Mouse (Mus musculus): Measurements from ENCODE around the gene Plod3.
"Not testable (repeated sequence)": the region's sequence is repeated elsewhere in the genome, so short reads cannot be mapped to it uniquely, and the experiment has no call there.

The Plod3 gene

DNA sequence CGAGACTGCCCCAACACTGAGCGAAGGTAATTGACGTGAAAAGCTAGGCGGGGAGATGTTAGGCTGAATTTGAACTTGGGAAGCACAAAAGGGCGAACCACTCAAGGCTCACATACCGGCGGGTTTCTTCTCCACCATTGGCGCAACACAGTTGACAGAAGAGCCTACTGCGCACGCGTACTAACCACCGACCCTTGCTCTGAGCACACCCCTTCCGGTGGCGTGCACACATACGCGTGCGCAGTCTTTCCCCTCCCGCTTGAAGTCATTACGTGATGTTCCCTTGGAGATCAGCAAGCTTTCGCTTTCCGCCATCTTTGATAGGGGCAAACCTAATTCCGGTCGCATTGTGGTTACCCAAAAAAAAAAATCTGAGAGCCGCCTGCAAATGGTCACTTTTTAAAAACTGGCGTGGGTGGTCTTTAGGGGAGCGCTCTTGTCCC is at the start of gene Plod3:
Gene Plod3 (plus strand): TSS at position 325 of the 443 bp plus-strand sequence.
- Histone ChIP-seq H3K4me1 (replicated peaks; ENCODE audit: low read depth, low read length) (peaks cover 63% of the 10 kb centered on the region), H3K9me3 (ENCODE audit: low read length) (no peaks in the 10 kb centered on the region), H3K4me3 (replicated peaks; ENCODE audit: low read length) (peak within 1 kb of the TSS; percentile 96), H3K27me3 (ENCODE audit: insufficient read depth, low read length) (no peaks in the 10 kb centered on the region), H3K36me3 (ENCODE audit: insufficient read depth, low read length) (peaks cover 74% of the 10 kb centered on the region)
- TF ChIP-seq CTCF (conservative IDR thresholded peaks at IDR 0.05; ENCODE audit: low read length) (no peak), NANOG (IDR thresholded peaks at IDR 0.05; ENCODE audit: borderline replicate concordance, low read length) (no peak)

DNA sequence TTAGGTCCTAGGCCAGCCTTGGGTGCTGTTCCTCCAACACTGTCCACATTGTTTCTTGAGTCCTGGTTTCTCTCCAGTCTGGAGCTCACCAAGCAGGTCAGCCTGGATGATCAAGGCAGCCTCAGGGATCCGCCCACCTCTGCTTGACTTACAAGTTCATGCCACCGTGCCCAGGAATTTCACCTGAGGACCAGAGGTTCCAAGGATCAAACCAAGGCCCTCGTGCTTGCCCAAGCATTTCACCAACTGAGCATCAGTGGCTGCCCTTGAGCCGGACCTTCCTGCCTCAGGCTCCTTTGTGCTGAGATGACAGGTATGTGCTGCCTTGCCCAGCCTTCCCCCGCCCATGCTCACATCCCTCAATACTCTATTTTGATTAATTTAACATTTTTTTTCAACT is 49.2 kb upstream of the Plod3 start:
- Histone ChIP-seq H3K4me3 (replicated peaks; ENCODE audit: low read length) (no peak overlapping the region), H3K27me3 (ENCODE audit: insufficient read depth, low read length) (no peaks in the 10 kb centered on the region), H3K4me1 (replicated peaks; ENCODE audit: low read depth, low read length) (peaks cover 58% of the 10 kb centered on the region), H3K9me3 (ENCODE audit: low read length) (peaks cover 20% of the 10 kb centered on the region), H3K36me3 (ENCODE audit: insufficient read depth, low read length) (peaks cover 56% of the 10 kb centered on the region)
- TF ChIP-seq NANOG (IDR thresholded peaks at IDR 0.05; ENCODE audit: borderline replicate concordance, low read length) (no peak), POU5F1 (IDR thresholded peaks at IDR 0.05; ENCODE audit: borderline replicate concordance, low read length) (no peak), CTCF (conservative IDR thresholded peaks at IDR 0.05; ENCODE audit: low read length) (no peak)

DNA sequence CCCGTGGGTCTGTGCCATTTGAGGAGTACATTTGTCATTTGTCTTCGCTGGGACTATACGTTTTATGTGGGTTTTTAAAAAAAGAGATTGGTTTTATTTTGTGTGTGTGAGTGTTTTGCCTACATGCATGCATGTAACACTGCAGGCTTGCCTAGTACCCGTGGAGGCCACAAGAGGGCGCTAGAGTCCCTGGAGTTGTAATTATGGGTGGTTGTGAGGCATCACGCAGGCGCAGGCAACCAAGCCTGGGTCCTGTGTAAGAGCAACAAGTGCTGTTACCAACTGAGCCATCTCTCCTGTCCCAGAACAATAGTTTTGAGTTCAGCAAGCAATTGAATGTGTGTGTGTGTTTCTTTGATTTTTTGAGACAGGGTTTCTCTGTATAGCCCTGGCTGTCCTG is 47.5 kb upstream of the Plod3 start:
- Histone ChIP-seq H3K4me3 (replicated peaks; ENCODE audit: low read length) (no peak overlapping the region), H3K27me3 (ENCODE audit: insufficient read depth, low read length) (no peaks in the 10 kb centered on the region), H3K4me1 (replicated peaks; ENCODE audit: low read depth, low read length) (peaks cover 57% of the 10 kb centered on the region), H3K36me3 (ENCODE audit: insufficient read depth, low read length) (peaks cover 56% of the 10 kb centered on the region), H3K9me3 (ENCODE audit: low read length) (peaks cover 24% of the 10 kb centered on the region)
- no peak for TF ChIP-seq NANOG (IDR thresholded peaks at IDR 0.05; ENCODE audit: borderline replicate concordance, low read length)
- TF ChIP-seq CTCF (conservative IDR thresholded peaks at IDR 0.05; ENCODE audit: low read length): peak; percentile 88
- TF ChIP-seq POU5F1 (IDR thresholded peaks at IDR 0.05; ENCODE audit: borderline replicate concordance, low read length): no peak

DNA sequence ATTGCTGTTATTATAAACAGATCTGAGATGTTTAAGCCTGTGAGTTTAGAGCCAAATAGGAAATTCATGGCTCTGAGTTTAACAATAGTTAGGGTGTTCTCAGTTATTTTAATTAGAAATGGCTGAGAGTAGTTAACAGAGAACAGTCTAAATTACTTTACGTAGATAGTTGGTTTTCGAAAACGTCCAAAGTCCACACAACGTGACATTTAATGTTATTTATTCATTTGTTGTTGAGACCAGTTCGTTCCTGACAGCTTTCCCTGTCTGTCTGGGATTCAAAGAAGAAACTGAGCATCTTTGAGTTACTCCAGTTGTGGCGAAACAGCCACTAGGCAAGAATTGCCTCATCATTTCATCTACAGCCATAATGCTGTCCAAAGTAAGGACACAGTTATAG is 46.8 kb upstream of the Plod3 start:
- Histone ChIP-seq H3K9me3 (ENCODE audit: low read length) (peaks cover 24% of the 10 kb centered on the region), H3K36me3 (ENCODE audit: insufficient read depth, low read length) (peaks cover 58% of the 10 kb centered on the region), H3K4me1 (replicated peaks; ENCODE audit: low read depth, low read length) (peaks cover 57% of the 10 kb centered on the region)
- not testable (repeated sequence) for H3K4me3 ChIP-seq (replicated peaks; ENCODE audit: low read length); H3K27me3 ChIP-seq (ENCODE audit: insufficient read depth, low read length)

DNA sequence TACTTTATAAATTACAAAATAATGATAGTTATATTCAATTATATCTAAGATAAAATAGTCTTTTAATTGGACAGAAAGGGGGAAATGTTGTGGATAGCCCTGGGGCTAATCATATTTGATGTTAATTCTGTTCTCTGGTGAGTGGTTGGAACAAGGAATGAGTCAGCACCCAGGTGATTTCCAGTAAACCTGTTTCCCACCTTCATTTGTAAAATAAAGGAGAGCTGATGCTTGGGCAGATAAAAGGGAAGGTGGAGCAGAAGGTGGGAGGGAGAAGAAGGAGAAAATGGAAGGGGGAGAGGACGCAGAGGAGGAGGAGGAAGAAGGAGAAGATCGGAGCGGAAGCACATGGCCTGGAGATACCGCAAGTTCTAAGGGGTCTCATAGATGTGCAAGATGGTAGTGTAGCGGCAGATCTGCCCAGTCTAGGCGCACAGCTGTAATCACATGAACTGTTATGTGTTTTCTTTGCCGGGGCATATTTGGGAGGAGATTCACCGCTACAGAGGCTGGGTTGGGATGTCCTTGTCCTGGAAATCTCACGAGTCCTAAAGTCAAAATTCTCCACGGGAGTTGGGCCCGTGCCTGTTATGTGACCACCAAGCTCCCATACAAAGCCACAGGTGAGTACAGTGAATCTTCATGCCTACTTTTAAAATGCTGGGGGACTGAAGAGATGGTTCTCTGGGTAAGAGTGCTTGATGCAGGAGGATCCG is 45.8 kb upstream of the Plod3 start:
- H3K27me3 ChIP-seq (ENCODE audit: insufficient read depth, low read length): no peaks in the 10 kb centered on the region
- peak overlapping the region; percentile 80 for H3K4me3 ChIP-seq (replicated peaks; ENCODE audit: low read length)
- H3K36me3 ChIP-seq (ENCODE audit: insufficient read depth, low read length): peaks cover 60% of the 10 kb centered on the region
- peaks cover 59% of the 10 kb centered on the region for H3K4me1 ChIP-seq (replicated peaks; ENCODE audit: low read depth, low read length)
- peak; percentile 38; the same call in 1 of the 2 replicates for TF ChIP-seq NANOG (IDR thresholded peaks at IDR 0.05; ENCODE audit: borderline replicate concordance, low read length)
- no peak for TF ChIP-seq CTCF (conservative IDR thresholded peaks at IDR 0.05; ENCODE audit: low read length)
- no peak for TF ChIP-seq POU5F1 (IDR thresholded peaks at IDR 0.05; ENCODE audit: borderline replicate concordance, low read length)
- H3K9me3 ChIP-seq (ENCODE audit: low read length): peaks cover 24% of the 10 kb centered on the region

DNA sequence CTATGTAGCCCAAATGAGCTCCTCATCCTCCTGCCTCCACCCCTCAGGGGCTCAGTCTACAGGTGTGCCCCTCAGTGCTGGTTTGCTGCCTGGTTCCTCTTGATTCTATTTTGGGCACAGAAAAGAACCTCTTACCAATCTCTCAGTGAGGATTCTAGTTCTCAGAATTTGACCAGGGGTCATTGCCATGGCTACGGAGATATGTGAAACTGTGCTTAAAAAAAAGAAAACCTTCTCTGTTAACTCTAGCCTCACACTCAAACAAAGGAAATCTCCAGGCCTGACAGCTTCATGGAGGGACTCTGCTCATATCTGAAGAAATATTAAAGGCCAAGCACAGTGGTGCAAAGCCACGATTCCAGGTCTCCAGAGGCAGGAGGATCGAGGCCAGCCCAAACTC is 44.0 kb upstream of the Plod3 start:
- TF ChIP-seq CTCF (conservative IDR thresholded peaks at IDR 0.05; ENCODE audit: low read length) (no peak), POU5F1 (IDR thresholded peaks at IDR 0.05; ENCODE audit: borderline replicate concordance, low read length) (no peak), NANOG (IDR thresholded peaks at IDR 0.05; ENCODE audit: borderline replicate concordance, low read length) (no peak)
- Histone ChIP-seq H3K9me3 (ENCODE audit: low read length) (peaks cover 33% of the 10 kb centered on the region), H3K27me3 (ENCODE audit: insufficient read depth, low read length) (no peaks in the 10 kb centered on the region), H3K36me3 (ENCODE audit: insufficient read depth, low read length) (peaks cover 67% of the 10 kb centered on the region), H3K4me3 (replicated peaks; ENCODE audit: low read length) (peak overlapping the region; percentile 80), H3K4me1 (replicated peaks; ENCODE audit: low read depth, low read length) (peaks cover 56% of the 10 kb centered on the region)

DNA sequence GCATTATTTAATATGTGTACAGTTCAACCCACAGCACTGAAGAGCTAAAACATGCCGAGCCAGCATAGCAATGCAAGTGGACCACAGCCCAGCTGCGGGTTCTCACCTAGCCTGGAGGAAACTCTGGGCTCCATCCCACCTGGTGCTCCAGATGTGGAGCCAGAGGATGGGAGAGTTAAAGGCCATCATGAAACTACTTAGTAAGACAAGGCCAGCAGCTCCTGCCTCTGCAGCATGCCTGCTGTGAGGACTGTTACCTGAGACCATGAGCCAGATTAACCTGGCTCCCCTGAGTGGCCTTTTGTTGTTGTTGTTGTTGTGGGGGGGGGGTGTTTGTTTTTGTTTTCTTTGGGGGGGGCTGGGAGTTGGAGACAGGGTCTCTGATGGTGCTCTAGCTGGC is 43.4 kb upstream of the Plod3 start:
- H3K9me3 ChIP-seq (ENCODE audit: low read length): peaks cover 34% of the 10 kb centered on the region

DNA sequence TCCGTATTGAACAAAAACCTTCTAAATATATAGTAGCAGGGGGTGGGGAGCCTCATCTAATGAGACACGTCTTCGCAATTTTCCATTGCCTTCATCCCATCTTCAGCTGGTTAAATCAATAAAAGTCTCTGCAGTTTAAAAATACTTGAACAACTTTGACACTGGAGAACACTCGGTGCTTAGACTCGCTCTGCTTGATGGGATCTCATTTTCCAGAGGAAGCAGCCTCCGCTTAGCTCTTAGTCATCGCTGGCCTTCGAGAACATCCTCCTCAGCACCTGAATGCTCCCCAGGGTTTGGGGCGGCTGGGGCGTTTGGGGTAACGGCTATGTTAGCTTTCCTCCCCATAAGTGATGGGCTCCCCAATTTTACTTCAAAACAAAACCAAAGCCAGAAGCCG is 41.7 kb upstream of the Plod3 start:
- H3K4me1 ChIP-seq (replicated peaks; ENCODE audit: low read depth, low read length): peaks cover 63% of the 10 kb centered on the region
- 0 out of 2 replicates have a peak overlapping the region, but pooled peaks have one; percentile 23 for H3K4me3 ChIP-seq (replicated peaks; ENCODE audit: low read length)
- TF ChIP-seq NANOG (IDR thresholded peaks at IDR 0.05; ENCODE audit: borderline replicate concordance, low read length) (no peak), CTCF (conservative IDR thresholded peaks at IDR 0.05; ENCODE audit: low read length) (no peak), POU5F1 (IDR thresholded peaks at IDR 0.05; ENCODE audit: borderline replicate concordance, low read length) (no peak)
- H3K36me3 ChIP-seq (ENCODE audit: insufficient read depth, low read length): peaks cover 64% of the 10 kb centered on the region
- peaks cover 35% of the 10 kb centered on the region for H3K9me3 ChIP-seq (ENCODE audit: low read length)
- H3K27me3 ChIP-seq (ENCODE audit: insufficient read depth, low read length): no peaks in the 10 kb centered on the region

More for the DNA sequence above, 43.4 kb upstream of the Plod3 start:
- H3K4me1 ChIP-seq (replicated peaks; ENCODE audit: low read depth, low read length): peaks cover 56% of the 10 kb centered on the region
- peak overlapping the region; percentile 41; the same call in 1 of the 2 replicates for H3K4me3 ChIP-seq (replicated peaks; ENCODE audit: low read length)
- TF ChIP-seq NANOG (IDR thresholded peaks at IDR 0.05; ENCODE audit: borderline replicate concordance, low read length): 0 out of 2 replicates have a peak, but pooled peaks have one; percentile 16
- TF ChIP-seq CTCF (conservative IDR thresholded peaks at IDR 0.05; ENCODE audit: low read length): no peak
- H3K27me3 ChIP-seq (ENCODE audit: insufficient read depth, low read length): no peaks in the 10 kb centered on the region
- peaks cover 66% of the 10 kb centered on the region for H3K36me3 ChIP-seq (ENCODE audit: insufficient read depth, low read length)

DNA sequence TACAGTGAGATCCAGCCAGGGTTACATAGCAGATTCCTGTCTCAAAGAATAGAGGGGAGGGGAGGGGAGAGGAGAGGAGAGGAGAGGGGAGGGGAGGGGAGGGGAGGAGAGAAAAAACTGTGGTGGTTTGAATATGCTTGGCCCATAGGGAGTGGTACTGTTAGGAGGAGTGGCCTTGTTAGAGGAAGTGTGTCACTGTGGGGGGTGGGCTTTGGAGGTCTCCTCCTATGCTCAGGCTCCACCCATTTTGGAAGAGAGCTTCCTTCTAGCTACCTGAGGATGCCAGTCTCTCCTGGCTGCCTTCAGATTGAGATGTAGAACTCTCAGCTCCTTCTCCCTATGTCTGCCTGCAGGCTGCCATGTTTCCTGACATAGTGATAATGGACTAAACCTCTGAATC is 38.9 kb upstream of the Plod3 start:
- peaks cover 51% of the 10 kb centered on the region for H3K36me3 ChIP-seq (ENCODE audit: insufficient read depth, low read length)
- TF ChIP-seq NANOG (IDR thresholded peaks at IDR 0.05; ENCODE audit: borderline replicate concordance, low read length) (no peak), CTCF (conservative IDR thresholded peaks at IDR 0.05; ENCODE audit: low read length) (no peak), POU5F1 (IDR thresholded peaks at IDR 0.05; ENCODE audit: borderline replicate concordance, low read length) (no peak)
- no peak overlapping the region for H3K4me3 ChIP-seq (replicated peaks; ENCODE audit: low read length)
- peaks cover 70% of the 10 kb centered on the region for H3K4me1 ChIP-seq (replicated peaks; ENCODE audit: low read depth, low read length)
- H3K9me3 ChIP-seq (ENCODE audit: low read length): peaks cover 35% of the 10 kb centered on the region
- no peaks in the 10 kb centered on the region for H3K27me3 ChIP-seq (ENCODE audit: insufficient read depth, low read length)

DNA sequence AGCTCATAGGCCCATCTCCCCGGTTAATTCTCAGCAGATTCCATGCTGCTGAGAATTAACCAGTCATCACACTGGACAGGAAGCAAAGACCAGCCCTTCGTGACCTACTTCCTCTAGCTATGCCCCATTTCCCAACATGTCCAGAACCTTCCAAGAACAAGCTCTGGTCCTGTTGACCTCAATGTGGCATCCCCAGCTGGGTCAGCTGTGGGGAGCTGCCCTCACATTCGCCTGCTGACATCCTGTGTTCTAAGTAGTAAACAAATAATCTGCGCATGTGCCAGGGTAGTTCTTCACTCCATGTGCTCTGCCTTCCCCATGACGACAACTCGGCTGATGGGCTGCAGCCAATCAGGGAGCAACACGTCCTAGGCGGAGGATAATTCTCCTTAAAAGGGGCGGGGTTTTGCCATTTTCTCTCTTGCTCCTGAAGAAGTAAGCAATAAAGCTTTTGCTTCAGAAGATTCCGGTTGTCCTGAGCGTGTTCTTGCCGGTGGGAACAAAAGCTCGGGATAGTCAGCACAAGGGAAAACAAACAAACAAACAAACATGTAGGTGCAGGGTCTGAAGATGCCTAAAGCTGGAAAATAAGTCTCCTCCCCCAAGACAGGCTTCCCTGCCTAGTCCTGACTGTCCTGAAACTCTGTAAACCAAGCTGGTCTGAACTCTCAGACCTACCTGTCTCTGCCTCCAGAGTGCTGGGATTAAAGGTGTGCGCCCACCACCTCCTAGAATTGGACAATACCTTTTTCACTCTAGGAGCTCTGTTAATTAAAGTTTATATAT is 37.1 kb upstream of the Plod3 start:
- not testable (repeated sequence) for H3K4me3 ChIP-seq (replicated peaks; ENCODE audit: low read length); H3K27me3 ChIP-seq (ENCODE audit: insufficient read depth, low read length)
- H3K9me3 ChIP-seq (ENCODE audit: low read length): peaks cover 31% of the 10 kb centered on the region
- H3K36me3 ChIP-seq (ENCODE audit: insufficient read depth, low read length): peaks cover 36% of the 10 kb centered on the region
- H3K4me1 ChIP-seq (replicated peaks; ENCODE audit: low read depth, low read length): peaks cover 61% of the 10 kb centered on the region

Data from E14TG2a.4 (cell line).